Mouse (Mus musculus): Measurements from ENCODE around the gene Adgrf1.

DNA sequence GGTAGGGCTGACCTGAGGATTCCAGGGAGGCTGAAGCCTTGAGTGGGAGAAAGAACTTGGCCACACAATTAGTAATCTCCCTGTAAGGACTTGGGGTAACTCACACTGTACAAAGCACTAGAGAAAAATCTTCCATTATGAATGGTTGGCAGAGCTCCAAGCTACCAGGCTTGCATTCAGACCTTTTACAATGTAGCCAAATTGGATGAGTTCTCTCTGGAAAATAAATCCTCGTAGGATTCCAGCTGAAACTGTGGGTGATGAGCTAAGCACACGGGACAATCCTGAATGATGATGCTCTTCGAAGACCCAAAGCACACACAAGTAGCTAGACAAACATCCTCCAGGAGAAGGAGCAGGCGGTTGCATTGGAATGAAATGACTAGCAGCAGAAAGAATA, 7.1 kb downstream of the Adgrf1 start:
- TF ChIP-seq CTCF (IDR thresholded peaks at IDR 0.05; ENCODE audit: low read depth, low read length) (no peak), POLR2A (IDR thresholded peaks at IDR 0.05; ENCODE audit: borderline replicate concordance, low read depth, low read length) (no peak)
